Mouse (Mus musculus) intestine, postnatal 0 days (tissue): Measurements from ENCODE around the gene Wnt6. TPM values are rescaled to one million over a fixed set of nuclear protein-coding genes. Genes with fewer than 3 reads are reported as not detected.

ENCODE experiments used
- ATAC-seq: fragments of 200-750 bp; cut with Nextera tagmentation; 2 replicates; pipeline ENCODE4 v1.8.0; 2017; ENCODE audit warnings: mild to moderate bottlenecking, moderate TSS enrichment, moderate library complexity
- H3K27ac ChIP-seq: fragments of 300-500 bp; sonication (generic); 2 replicates; pipeline ENCODE4 v1.5.1; 2014; ENCODE audit warnings: mild to moderate bottlenecking, low read depth, low read length, moderate library complexity
- H3K27me3 ChIP-seq: fragments of 300-500 bp; sonication (generic); replicated peaks from 2 replicates; pipeline ENCODE4 v1.6.1; 2014; ENCODE audit warnings: low read length, mixed read lengths; ENCODE audit not compliant: control insufficient read depth, insufficient read depth
- H3K36me3 ChIP-seq: fragments of 300-500 bp; sonication (generic); 2 replicates; pipeline ENCODE4 v1.6.1; 2014; ENCODE audit warnings: mild to moderate bottlenecking, moderate library complexity; ENCODE audit not compliant: control insufficient read depth, insufficient read depth
- H3K4me1 ChIP-seq: fragments of 300-500 bp; sonication (generic); replicated peaks from 2 replicates; pipeline ENCODE4 v1.6.1; 2014; ENCODE audit warnings: antibody characterized with exemption, low read length, mixed read lengths; ENCODE audit not compliant: control insufficient read depth, insufficient read depth
- H3K4me2 ChIP-seq: fragments of 300-500 bp; sonication (generic); replicated peaks from 2 replicates; pipeline ENCODE4 v1.6.1; 2014; ENCODE audit warnings: low read depth, mild to moderate bottlenecking, moderate library complexity
- H3K4me3 ChIP-seq: fragments of 300-500 bp; sonication (generic); 2 replicates; pipeline ENCODE4 v1.5.1; 2014; ENCODE audit warnings: low read depth, low read length
- H3K9ac ChIP-seq: fragments of 300-500 bp; sonication (generic); 2 replicates; pipeline ENCODE4 v1.6.1; 2014; ENCODE audit warnings: mild to moderate bottlenecking, low read depth, low read length
- H3K9me3 ChIP-seq: fragments of 300-500 bp; sonication (generic); 2 replicates; pipeline ENCODE4 v1.6.1; 2016; ENCODE audit warnings: mixed run types; ENCODE audit not compliant: control insufficient read depth
- CTCF ChIP-seq: sonication (generic); IDR thresholded peaks from 2 replicates; pipeline ENCODE4 v1.5.1; 2016; ENCODE audit warnings: low read depth, mild to moderate bottlenecking, control low read depth, antibody characterized with exemption, moderate library complexity
- WGBS: fragments of 180-500 bp; shearing (Covaris S2); extraction: QIAGEN DNeasy Blood & Tissue Kit; methylation state at CpG from one replicate; pipeline ENCODE4 v1.1.7; 2014; 5-methylcytosine and 5-hydroxymethylcytosine counted together
- polyA plus RNA-seq: library from polyadenylated mRNA; unstranded; fragments of >200 nt; fragmentation: Nextera tagmentation; extraction: Ambion mirVana; gene quantifications from 2 replicates; pipeline ENCODE4 v1.2.1, GENCODE M21; 2015

Wnt6 gene
- polyA plus RNA-seq, 1 experiment from 2014 or later = 0.66 TPM

GRCm38 (mm10) chr1:74782045-74782444, 10.4 kb downstream of the Wnt6 start:
- no peak overlapping the region for H3K9ac ChIP-seq
- no peaks in the 10 kb centered on the region for H3K36me3 ChIP-seq
- TF ChIP-seq CTCF = no peak
- H3K27me3 ChIP-seq = peaks cover 62% of the 10 kb centered on the region
- 39% methylated on average over 14 of the region's 14 CpGs for WGBS
- no peak overlapping the region for H3K4me2 ChIP-seq
- no peak overlapping the region for H3K27ac ChIP-seq
- no peaks in the 10 kb centered on the region for H3K9me3 ChIP-seq
- ATAC-seq = no peak
- H3K4me3 ChIP-seq = no peak overlapping the region
- no peaks in the 10 kb centered on the region; the same call in 1 of the 2 replicates for H3K4me1 ChIP-seq

GRCm38 (mm10) chr1:74783554-74783953, 11.9 kb downstream of the Wnt6 start:
- Histone ChIP-seq H3K9me3 (no peaks in the 10 kb centered on the region), H3K4me3 (peak overlapping the region; percentile 46), H3K4me1 (no peaks in the 10 kb centered on the region; the same call in 1 of the 2 replicates), H3K27me3 (peaks cover 77% of the 10 kb centered on the region), H3K36me3 (no peaks in the 10 kb centered on the region), H3K4me2 (peak overlapping the region; percentile 82), H3K9ac (no peak overlapping the region), H3K27ac (no peak overlapping the region)
- no peak for ATAC-seq
- TF ChIP-seq CTCF = no peak
- WGBS = 2% methylated on average over 13 of the region's 13 CpGs

GRCm38 (mm10) chr1:74784041-74784759, 12.5 kb downstream of the Wnt6 start:
- TF ChIP-seq CTCF = peak; percentile 75
- under 1% methylated on average over 67 of the region's 67 CpGs for WGBS
- ATAC-seq = peak; percentile 40
- Histone ChIP-seq H3K27me3 (peaks cover 83% of the 10 kb centered on the region), H3K4me3 (peak overlapping the region; percentile 46), H3K36me3 (no peaks in the 10 kb centered on the region), H3K4me2 (peak overlapping the region; percentile 82), H3K9ac (no peak overlapping the region), H3K9me3 (no peaks in the 10 kb centered on the region), H3K4me1 (no peaks in the 10 kb centered on the region; the same call in 1 of the 2 replicates), H3K27ac (no peak overlapping the region)

- 6% methylated on average over 7 of the region's 7 CpGs for WGBS
- H3K27me3 ChIP-seq = peaks cover 94% of the 10 kb centered on the region
- no peaks in the 10 kb centered on the region; the same call in 1 of the 2 replicates for H3K4me1 ChIP-seq
- no peak overlapping the region for H3K4me3 ChIP-seq
- no peak overlapping the region for H3K27ac ChIP-seq
- H3K9ac ChIP-seq = no peak overlapping the region
- H3K36me3 ChIP-seq = no peaks in the 10 kb centered on the region
- peak; percentile 84 for TF ChIP-seq CTCF
- no peaks in the 10 kb centered on the region for H3K9me3 ChIP-seq
- no peak overlapping the region for H3K4me2 ChIP-seq
- ATAC-seq = no peak
Measured at GRCm38 (mm10) chr1:74787846-74788245, 16.2 kb downstream of the Wnt6 start.

- no peak for TF ChIP-seq CTCF
- Histone ChIP-seq H3K4me3 (no peak overlapping the region), H3K4me2 (no peak overlapping the region), H3K9ac (no peak overlapping the region), H3K27me3 (peaks cover 94% of the 10 kb centered on the region), H3K9me3 (no peaks in the 10 kb centered on the region), H3K36me3 (no peaks in the 10 kb centered on the region), H3K27ac (no peak overlapping the region), H3K4me1 (no peaks in the 10 kb centered on the region; the same call in 1 of the 2 replicates)
- ATAC-seq = no peak
- 20% methylated on average over 6 of the region's 6 CpGs for WGBS
Measured at GRCm38 (mm10) chr1:74788603-74789176, 17.0 kb downstream of the Wnt6 start.

GRCm38 (mm10) chr1:74790095-74790494, 18.4 kb downstream of the Wnt6 start:
- ATAC-seq = no peak
- Histone ChIP-seq H3K4me1 (no peaks in the 10 kb centered on the region), H3K27ac (no peak overlapping the region), H3K9ac (no peak overlapping the region), H3K4me2 (no peak overlapping the region), H3K4me3 (no peak overlapping the region), H3K36me3 (no peaks in the 10 kb centered on the region), H3K27me3 (peaks cover 94% of the 10 kb centered on the region), H3K9me3 (no peaks in the 10 kb centered on the region)
- TF ChIP-seq CTCF = no peak
- WGBS = 17% methylated on average over 3 of the region's 3 CpGs
